Mouse (Mus musculus): Measurements from ENCODE around the gene Atp6v1g3. TPM values are rescaled to one million over a fixed set of nuclear protein-coding genes. Genes with fewer than 3 reads are reported as not detected.

Atp6v1g3 gene
- total RNA-seq, 2 experiments from 2014 or later: not detected

Other genes with a start within 250 kb of the Atp6v1g3 start
- gene Ptprc, start 98.0 kb upstream of the Atp6v1g3 start, total RNA-seq (2021): 1 to 10 TPM; 1.9 to 2.4 TPM